Mouse (Mus musculus): ENCODE results near the gene Zdhhc9.

- TF ChIP-seq MAFK (IDR thresholded peaks at IDR 0.05; ENCODE audit: insufficient read depth, low read depth, low read length) (no peak), ZC3H11A (IDR thresholded peaks at IDR 0.05; ENCODE audit: borderline replicate concordance, low read depth, low read length) (no peak), CHD2 (IDR thresholded peaks at IDR 0.05; ENCODE audit: low read depth, low read length) (no peak)
Measured at GRCm38 (mm10) chrX:48153949-48154348, 54.7 kb downstream of the Zdhhc9 start.

Measured in ES-E14 (cell line).